Mouse (Mus musculus) kidney, adult 2 months (tissue): ENCODE measurements around the gene Tmem263.

Experiments
- CTCF ChIP-seq: fragments of 200-500 bp; conservative IDR thresholded peaks from 2 replicates; pipeline ENCODE4 v1.5.1; 2011; ENCODE audit warnings: low read depth, mild to moderate bottlenecking, control low read depth, low read length, moderate library complexity, mixed read lengths; ENCODE audit not compliant: insufficient read depth, insufficient read length
- POLR2A ChIP-seq: fragments of 200-500 bp; IDR thresholded peaks from one replicate; pipeline ENCODE4 v1.6.1; 2011; ENCODE audit warnings: low read depth, low read length, control low read depth

GRCm38 (mm10) chr10:85125184-85125583 is 22.8 kb downstream of the Tmem263 start:
- TF ChIP-seq CTCF = no peak
- TF ChIP-seq POLR2A = no peak
